Mouse (Mus musculus): ENCODE data around the gene Tmem163.

DNA sequence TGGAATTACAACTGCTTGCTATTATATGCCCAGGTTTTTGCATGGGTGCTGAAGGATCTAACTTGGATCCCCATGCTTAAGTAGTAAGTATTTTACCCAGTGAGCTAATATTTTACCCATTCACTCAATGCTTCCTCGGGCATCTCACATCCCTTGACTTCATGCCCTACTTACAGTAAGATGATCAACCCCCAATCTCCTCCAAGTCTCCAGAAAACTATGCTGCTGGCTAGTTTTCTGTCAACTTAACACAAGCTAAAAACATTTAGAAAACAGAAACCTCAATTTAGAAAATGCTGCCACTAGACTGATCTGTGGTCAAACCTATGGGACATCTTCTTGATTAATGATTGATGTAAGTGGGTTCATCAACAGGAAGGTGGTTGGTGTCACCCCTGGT, 38.9 kb upstream of the Tmem163 start:
- no peak for TF ChIP-seq CTCF (IDR thresholded peaks at IDR 0.05; ENCODE audit: control insufficient read depth, insufficient read depth, insufficient read length)
- TF ChIP-seq MYOG (IDR thresholded peaks at IDR 0.05; ENCODE audit: control insufficient read depth, extremely low read depth, insufficient read length): no peak
- no peak for TF ChIP-seq FOSL1 (IDR thresholded peaks at IDR 0.05; ENCODE audit: insufficient read depth, low read length, poor library complexity, severe bottlenecking)
- no peak for TF ChIP-seq USF1 (IDR thresholded peaks at IDR 0.05; ENCODE audit: low read depth)
- no peak for TF ChIP-seq MAX (IDR thresholded peaks at IDR 0.05)

All from C2C12 (cell line).